Mouse (Mus musculus): ENCODE measurements around the gene Lmna.
A peak's percentile ranks its signal among the peaks of the same experiment; 100 is the strongest.

The Lmna gene

DNA sequence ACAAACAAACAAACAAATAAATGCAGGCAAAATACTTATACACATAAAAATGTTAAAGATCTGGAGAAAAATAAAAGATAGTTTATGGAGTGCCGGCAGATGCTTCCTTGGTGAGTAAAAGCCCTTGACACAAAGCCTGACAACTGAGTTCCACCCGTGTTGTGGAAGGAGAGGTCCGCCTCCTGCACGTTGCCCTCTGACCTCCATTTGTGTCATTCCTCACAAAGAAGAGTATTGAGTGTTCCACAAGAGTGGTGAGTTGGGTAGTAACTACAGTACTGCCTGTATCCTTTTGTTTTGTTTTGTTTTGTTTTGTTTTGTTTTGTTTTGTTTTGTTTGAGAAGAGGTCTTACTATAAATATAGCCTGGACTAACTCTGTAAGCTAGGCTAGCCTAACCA is 10.2 kb downstream of the Lmna start:
- DNase-seq, result no peak

DNA sequence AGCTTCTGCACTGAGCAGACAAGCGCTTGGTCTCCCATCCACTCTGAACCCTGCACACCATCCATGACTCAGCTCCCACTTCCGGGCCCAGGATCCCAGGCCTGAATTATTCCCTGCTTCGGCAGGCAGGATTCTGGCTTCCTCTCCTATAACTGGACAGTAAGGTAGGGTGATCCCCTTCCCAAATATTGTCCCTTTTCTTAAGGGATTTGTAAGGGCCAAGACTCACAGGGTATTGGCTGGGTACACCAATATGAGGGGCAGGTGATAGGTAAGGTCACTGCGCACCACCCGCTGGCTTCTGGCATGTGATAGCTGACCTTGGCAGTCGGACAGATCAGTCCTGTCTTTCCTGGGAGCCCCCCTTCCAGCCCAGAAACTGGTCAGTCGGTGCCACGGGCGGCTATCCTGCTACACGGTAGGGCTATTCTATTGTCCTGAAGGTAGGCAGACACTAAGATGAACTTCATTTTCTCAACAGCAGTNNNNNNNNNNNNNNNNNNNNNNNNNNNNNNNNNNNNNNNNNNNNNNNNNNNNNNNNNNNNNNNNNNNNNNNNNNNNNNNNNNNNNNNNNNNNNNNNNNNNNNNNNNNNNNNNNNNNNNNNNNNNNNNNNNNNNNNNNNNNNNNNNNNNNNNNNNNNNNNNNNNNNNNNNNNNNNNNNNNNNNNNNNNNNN is 13.9 kb downstream of the Lmna start:
- no peak for DNase-seq

DNA sequence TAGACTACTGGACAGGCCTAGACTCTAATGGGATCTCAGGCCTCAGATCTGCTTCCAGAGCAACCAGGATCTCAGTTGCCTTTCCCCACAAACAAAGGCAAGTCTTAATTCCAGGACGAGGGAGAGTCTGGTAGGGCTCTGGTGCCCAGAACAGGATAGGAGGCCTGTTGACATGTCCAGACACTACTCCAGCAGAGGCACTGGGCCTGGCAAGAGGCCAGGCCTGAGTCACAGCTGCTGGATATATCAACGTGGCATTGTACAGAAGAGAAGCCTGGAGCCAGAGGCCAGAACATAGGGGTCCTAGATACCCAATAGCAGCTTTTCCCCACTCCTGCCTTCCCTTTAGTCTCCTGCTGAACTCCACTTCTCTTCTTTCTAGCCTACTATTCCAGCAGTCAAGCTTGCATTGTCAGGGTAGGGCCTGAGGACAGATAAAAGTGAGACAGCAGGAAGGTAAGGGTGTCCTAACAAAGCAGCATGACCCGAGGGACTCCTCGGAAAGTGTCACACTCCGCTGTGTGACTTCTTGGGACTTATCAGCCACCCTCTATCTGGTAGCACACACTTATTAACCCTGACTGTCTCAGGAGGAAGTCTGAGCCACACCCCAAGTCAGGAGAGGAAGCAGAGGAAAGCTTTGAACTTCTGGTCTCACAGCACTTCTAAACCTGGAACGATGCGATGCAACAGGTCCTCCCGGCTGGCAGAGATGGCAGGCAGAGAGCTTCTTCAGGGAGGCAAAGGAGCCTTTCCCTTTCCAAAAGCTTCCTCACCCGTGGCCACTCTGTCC is 14.7 kb downstream of the Lmna start:
- DNase-seq, result no peak

DNA sequence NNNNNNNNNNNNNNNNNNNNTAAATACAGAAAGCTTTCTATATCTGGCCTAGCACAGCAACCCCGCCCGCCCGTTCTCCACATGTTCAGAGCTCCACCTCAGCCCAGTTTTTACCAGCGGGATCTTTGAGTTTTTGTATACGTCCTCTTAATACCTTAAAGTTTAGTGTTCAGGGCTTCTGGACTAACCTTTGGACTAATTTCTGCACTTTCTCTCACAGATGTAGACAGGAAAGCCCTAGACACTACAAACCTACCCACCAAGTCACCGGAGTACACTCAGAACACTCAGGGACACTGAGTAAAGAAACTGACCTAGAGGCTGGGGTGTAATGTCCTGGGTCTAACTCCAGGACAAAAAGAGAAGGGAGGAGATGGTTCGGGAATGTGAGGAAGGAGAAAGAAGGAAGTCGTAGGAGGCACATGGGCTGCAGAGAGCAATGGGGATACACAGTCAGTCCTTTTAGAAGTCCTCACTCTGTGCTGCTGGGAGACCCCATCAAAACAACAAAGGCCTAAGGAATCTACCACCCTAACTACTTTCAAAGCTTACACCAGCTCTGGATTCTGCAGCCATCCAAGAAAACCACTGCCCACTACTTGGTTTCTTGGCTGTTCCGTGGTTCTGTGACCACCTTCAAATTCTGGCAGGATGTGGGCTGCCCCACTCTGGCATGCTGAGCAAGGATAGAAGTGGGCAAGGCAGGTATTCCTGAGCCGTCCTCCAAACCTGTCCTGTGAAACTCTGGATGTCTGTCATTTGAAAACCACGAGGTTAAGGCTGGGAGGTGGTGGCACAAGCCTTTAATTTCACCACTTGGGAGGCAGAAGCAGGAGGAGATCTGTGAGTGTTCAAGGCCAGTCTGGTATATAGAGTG is 15.8 kb downstream of the Lmna start:
- no peak for DNase-seq

GRCm38 (mm10) chr3:88487396-88487795 is 22.4 kb downstream of the Lmna start:
- DNase-seq, result no peak

- no peak for DNase-seq
These were observed 22.9 kb downstream of the Lmna start for GRCm38 (mm10) chr3:88486887-88487286.

- no peak for DNase-seq
These were observed 23.7 kb downstream of the Lmna start for GRCm38 (mm10) chr3:88486043-88486442.

DNA sequence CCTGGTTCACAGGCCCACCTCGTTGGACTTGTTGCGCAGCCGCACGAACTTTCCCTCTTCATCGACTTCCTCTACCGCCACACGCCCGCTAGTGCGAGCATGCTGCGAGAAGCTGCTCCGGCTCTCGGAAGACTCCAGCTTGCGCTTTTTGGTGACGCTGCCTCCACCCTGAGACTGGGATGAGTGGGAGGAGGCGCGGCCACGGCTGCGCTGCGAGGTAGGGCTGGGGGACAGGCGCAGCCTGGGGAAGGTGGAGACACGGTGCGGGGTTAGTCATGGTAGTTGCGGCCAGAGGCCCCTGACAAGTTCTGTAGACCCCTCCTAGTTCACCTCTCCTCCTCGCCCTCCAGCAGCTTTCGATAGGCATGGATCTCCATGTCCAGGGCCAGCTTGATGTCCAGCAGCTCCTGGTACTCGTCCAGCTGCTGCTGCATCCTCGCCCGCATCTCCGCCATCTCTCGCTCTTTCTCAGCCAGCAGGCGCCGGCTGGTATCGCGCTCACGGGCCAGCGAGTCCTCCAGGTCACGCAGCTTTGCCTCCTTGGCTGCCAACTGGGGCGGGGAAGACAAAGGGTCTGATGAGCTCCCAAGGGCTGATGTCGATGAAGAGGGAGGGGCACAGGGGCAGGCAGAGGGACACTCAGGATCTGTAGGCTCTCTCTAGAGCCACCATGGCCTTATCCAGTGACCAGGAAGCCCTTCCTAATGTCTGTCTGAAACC is 25.0 kb downstream of the Lmna start:
- DNase-seq, result no peak

- DNase-seq, result peak; percentile 60
These were observed 26.1 kb downstream of the Lmna start for GRCm38 (mm10) chr3:88483621-88484020.

GRCm38 (mm10) chr3:88483141-88483540 is 26.6 kb downstream of the Lmna start:
- no peak for DNase-seq

DNA sequence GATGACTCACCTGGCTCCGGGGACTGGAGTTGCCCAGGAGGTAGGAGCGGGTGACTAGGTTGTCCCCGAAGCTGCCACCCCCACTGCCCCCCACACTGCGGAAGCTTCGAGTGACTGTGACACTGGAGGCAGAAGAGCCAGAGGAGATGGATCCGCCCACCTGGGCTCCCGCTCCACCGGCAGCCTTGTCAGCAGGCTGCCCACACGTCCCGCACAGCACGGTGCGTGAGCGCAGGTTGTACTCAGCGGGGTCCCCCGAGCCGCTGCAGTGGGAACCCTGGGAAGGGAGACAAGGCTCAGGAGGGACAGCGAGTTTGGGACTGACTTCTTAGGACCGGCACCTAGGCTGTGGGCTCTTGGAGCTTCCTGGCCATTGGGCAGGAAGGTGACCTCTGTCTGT is 27.4 kb downstream of the Lmna start:
- no peak for DNase-seq

- DNase-seq, result no peak
These were observed 28.2 kb downstream of the Lmna start for GRCm38 (mm10) chr3:88481372-88482040.

DNA sequence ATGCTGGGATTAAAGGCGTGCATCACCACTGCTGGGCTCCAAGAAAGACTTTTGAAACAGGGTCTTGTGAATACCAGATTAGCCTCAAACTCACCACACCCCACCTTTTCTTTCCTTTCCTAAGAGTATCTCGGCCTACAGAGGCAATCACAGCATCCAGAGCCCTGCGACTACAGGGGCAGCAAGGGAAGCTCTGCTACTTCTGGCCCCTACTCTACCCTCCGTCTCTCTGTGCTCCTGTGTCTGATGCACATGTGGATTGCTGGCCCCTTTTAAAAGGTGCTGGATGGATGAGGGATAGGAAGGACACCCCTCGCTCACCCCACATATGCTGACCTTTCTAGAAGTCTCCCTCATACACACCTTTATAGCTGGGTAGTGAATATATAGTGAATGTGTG is 29.1 kb downstream of the Lmna start:
- no peak for DNase-seq

DNA sequence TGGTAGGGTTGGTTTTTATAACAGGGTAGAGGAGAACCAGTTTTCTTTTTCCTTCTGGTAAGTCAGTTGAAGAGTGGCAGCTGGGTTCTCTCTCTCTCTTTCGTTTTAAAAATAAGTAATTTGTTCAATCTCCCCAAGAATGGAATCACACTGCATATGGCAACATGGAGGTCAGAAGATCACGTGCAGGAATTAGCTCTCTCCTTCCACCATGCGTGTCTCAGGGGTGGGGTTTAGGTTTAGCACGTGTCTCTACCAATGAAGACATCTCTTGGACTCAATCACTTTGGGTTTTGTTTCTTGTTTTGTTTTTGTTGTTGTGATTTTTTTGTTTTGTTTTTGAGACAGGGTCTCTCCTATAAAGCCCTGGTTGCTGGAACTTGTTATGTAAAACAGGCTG is 29.9 kb downstream of the Lmna start:
- no peak for DNase-seq

DNA sequence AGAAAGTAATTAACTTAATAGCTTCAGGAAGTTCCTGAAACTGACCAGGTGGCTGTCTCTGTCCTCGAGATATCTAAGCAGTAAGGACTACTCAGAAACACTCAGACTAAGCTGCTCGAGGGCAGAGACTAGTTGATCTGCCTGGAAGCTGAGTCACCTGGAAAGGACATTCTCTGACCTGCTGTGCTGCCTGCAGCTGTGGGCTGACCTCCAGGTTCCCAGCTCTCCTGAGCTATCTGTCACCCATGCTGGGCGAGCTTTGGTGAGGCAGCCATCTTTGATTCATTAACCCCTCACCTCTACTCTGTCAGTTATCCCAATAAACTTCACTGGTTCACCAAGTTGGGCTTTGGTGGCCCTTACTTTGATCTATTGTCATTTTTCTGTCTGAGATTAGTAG is 30.6 kb downstream of the Lmna start:
- no peak for DNase-seq

- peak; percentile 72 for DNase-seq
These were observed 32.0 kb downstream of the Lmna start for GRCm38 (mm10) chr3:88477735-88478134.

DNA sequence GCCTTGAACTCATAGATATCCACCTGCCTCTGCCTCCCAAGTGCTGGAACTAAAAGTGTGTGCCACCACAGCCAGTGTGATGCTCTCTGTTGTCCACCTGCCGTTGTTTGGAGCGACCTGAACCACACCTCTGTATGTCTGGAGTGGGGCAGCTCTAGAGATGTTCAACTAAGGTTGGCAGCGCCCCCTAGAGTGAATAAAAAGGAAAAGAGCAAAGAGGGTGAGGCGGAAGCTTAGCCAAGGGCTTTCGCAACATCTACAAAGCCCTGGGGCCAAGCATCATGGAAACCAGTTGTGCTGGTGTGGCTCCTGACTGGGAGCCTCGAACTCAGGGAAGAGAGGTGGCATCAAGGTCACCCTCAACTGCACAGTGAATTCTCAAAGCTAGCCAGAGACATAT is 33.4 kb downstream of the Lmna start:
- DNase-seq, result no peak

DNA sequence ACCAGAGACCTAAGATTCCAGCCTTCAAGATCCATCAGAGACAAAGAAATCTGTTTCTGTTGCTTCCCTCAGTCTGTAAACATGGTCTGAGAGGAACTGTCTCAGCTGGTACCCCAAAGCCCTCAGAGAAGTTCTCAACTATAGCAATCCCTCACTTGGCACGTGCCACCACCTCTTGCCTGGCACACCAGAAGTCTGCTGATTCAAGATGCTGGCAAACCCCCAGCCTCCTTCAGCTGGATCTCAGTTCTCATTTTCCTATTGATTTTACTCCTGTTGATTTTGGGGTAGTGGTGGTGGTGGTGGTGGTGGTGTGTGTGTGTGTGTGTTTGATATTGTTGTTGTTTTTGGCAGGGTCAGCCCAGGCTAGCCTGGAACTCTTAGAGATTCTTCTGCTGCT is 36.2 kb downstream of the Lmna start:
- no peak for DNase-seq

DNA sequence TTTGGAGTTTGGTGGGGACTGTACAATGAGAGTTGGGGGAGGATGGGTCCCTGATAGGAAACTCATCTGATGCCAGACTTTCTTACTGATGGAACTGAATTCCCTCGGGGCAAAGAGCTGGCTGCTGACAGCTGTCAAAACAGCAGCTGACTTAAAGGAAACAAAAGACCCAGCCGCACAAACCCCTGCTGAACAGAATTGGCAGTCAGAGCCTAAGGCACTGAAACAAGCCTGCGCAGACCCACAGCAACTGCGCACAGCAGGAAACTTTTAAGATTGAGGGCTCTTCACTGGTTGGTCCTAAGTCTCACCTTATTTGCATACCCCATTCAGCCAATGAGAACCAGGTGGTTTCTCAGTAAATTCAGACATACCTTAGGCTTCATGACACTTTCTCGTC is 36.7 kb downstream of the Lmna start:
- no peak for DNase-seq

GRCm38 (mm10) chr3:88470943-88471479 is 38.7 kb downstream of the Lmna start:
- DNase-seq, result peak; percentile 74

DNA sequence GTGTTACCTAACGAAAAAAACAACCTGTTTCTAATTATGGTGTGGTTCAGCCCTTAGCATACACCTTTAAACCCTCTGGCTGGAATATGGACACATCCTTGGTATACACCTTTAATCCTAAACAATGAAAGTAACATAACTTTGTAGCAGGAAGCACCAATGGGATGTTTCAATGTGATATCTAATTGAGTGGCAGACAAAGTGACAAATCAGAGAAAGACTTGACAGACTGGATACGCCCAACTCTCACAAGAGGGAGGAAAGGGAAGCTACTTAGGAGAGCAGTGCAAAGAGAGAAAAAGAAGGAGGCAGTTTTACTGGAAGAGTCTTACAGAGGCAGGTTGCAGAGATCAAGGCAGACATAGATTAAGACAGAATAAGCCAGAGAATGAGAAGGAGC is 40.3 kb downstream of the Lmna start:
- DNase-seq, result no peak
